Mouse (Mus musculus): ENCODE data around the gene Nos3. TPM values are rescaled to one million over a fixed set of nuclear protein-coding genes. Genes with fewer than 3 reads are reported as not detected.

The Nos3 gene
- polyA plus RNA-seq, 1 experiment from 2014 or later, result 7.2 TPM

DNA sequence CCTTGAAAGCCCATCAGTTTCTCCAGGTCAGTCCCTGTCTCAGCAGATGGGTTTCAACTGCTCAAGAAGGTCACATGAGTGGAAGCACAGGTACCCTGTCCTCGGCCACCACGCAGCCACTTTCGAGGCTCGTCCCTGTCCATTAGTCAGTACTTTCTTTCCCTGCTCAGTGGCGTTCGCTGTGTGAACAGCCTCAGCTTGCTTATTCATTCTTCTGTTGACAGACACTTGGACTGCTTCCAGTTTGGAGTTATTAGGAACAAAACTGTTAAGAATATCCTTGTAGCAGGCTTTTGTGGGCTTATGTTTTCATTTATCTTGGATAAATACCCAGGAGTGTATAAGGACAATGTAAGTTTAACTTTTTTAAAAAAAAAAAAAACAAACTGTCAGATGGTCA is 9.6 kb downstream of the Nos3 start:
- DNase-seq (ENCODE audit: low spot score) (no peak), ATAC-seq (replicated peaks; ENCODE audit: low FRiP score) (no peak)
- no peak overlapping the region for H3K27ac ChIP-seq (ENCODE audit: low read depth, low read length)
- H3K4me3 ChIP-seq (ENCODE audit: low read depth, low read length), result no peak overlapping the region
- no peaks in the 10 kb centered on the region for H3K4me1 ChIP-seq (replicated peaks; ENCODE audit: control insufficient read depth, insufficient read depth, low read length)
- WGBS, result 74% methylated on average over 6 of the region's 6 CpGs
- no peak overlapping the region for H3K4me2 ChIP-seq
- H3K36me3 ChIP-seq (ENCODE audit: control insufficient read depth, insufficient read depth, low read length), result no peaks in the 10 kb centered on the region
- H3K9ac ChIP-seq (ENCODE audit: low read depth, low read length), result no peak overlapping the region
- H3K9me3 ChIP-seq (ENCODE audit: control insufficient read depth, low read length), result no peaks in the 10 kb centered on the region
- no peaks in the 10 kb centered on the region; the same call in 1 of the 2 replicates for H3K27me3 ChIP-seq (replicated peaks; ENCODE audit: control insufficient read depth, insufficient read depth, low read length)

DNA sequence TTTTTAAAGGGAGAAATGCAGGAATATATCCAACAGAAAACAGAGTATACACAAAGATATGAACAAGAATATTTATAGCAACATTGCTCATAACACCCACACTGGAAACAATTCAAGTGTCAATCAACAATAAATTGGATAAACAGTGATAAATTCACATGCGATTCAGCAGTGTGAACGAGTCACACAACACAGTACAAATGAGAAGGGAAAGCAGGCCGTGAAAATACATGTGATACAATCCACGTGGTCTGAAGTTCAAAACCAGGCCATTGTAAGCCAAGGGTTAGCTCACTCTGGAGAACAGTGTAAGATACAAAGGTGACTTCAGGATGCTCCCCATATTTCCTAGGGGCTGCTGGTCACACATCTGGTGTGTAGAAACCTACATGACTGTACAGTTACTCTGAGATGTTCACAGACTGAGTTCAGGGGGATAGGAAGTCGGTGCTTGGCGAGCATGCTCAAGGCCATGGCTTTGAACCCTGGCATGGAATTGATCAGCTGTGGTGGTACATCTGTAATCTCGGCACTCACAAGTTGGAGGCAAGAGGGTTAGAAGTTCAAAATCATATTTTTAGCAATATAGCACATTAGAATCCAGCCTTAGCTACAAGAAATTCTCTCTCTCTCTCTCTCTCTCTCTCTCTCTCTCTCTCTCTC is 10.2 kb downstream of the Nos3 start:
- H3K36me3 ChIP-seq (ENCODE audit: control insufficient read depth, insufficient read depth, low read length), result no peaks in the 10 kb centered on the region
- no peak overlapping the region for H3K4me3 ChIP-seq (ENCODE audit: low read depth, low read length)
- no peak overlapping the region for H3K9ac ChIP-seq (ENCODE audit: low read depth, low read length)
- WGBS, result 80% methylated on average over 7 of the region's 7 CpGs
- ATAC-seq (replicated peaks; ENCODE audit: low FRiP score) (no peak), DNase-seq (ENCODE audit: low spot score) (no peak)
- H3K4me1 ChIP-seq (replicated peaks; ENCODE audit: control insufficient read depth, insufficient read depth, low read length), result no peaks in the 10 kb centered on the region
- H3K27me3 ChIP-seq (replicated peaks; ENCODE audit: control insufficient read depth, insufficient read depth, low read length), result no peaks in the 10 kb centered on the region; the same call in 1 of the 2 replicates
- no peak overlapping the region for H3K4me2 ChIP-seq
- H3K27ac ChIP-seq (ENCODE audit: low read depth, low read length), result no peak overlapping the region
- no peaks in the 10 kb centered on the region for H3K9me3 ChIP-seq (ENCODE audit: control insufficient read depth, low read length)

GRCm38 (mm10) chr5:24378700-24379099 is 14.1 kb downstream of the Nos3 start:
- H3K4me2 ChIP-seq, result no peak overlapping the region
- no peak overlapping the region for H3K9ac ChIP-seq (ENCODE audit: low read depth, low read length)
- 66% methylated on average over 2 of the region's 2 CpGs for WGBS
- no peaks in the 10 kb centered on the region for H3K9me3 ChIP-seq (ENCODE audit: control insufficient read depth, low read length)
- H3K4me3 ChIP-seq (ENCODE audit: low read depth, low read length), result no peak overlapping the region
- H3K4me1 ChIP-seq (replicated peaks; ENCODE audit: control insufficient read depth, insufficient read depth, low read length), result peaks cover 4% of the 10 kb centered on the region
- no peaks in the 10 kb centered on the region for H3K36me3 ChIP-seq (ENCODE audit: control insufficient read depth, insufficient read depth, low read length)
- peaks cover 4% of the 10 kb centered on the region; the same call in 1 of the 2 replicates for H3K27me3 ChIP-seq (replicated peaks; ENCODE audit: control insufficient read depth, insufficient read depth, low read length)
- no peak overlapping the region for H3K27ac ChIP-seq (ENCODE audit: low read depth, low read length)
- ATAC-seq (replicated peaks; ENCODE audit: low FRiP score) (no peak), DNase-seq (ENCODE audit: low spot score) (no peak)

GRCm38 (mm10) chr5:24379501-24379900 is 14.9 kb downstream of the Nos3 start:
- WGBS, result 74% methylated on average over 4 of the region's 4 CpGs
- Histone ChIP-seq H3K4me2 (no peak overlapping the region), H3K4me3 (ENCODE audit: low read depth, low read length) (no peak overlapping the region), H3K9me3 (ENCODE audit: control insufficient read depth, low read length) (no peaks in the 10 kb centered on the region), H3K9ac (ENCODE audit: low read depth, low read length) (no peak overlapping the region), H3K27me3 (replicated peaks; ENCODE audit: control insufficient read depth, insufficient read depth, low read length) (peaks cover 4% of the 10 kb centered on the region; the same call in 1 of the 2 replicates), H3K36me3 (ENCODE audit: control insufficient read depth, insufficient read depth, low read length) (no peaks in the 10 kb centered on the region), H3K4me1 (replicated peaks; ENCODE audit: control insufficient read depth, insufficient read depth, low read length) (peaks cover 11% of the 10 kb centered on the region), H3K27ac (ENCODE audit: low read depth, low read length) (no peak overlapping the region)
- DNase-seq (ENCODE audit: low spot score), result no peak
- ATAC-seq (replicated peaks; ENCODE audit: low FRiP score), result no peak

GRCm38 (mm10) chr5:24380499-24380898 is 15.9 kb downstream of the Nos3 start:
- Histone ChIP-seq H3K4me3 (ENCODE audit: low read depth, low read length) (no peak overlapping the region), H3K27me3 (replicated peaks; ENCODE audit: control insufficient read depth, insufficient read depth, low read length) (peaks cover 7% of the 10 kb centered on the region; the same call in 1 of the 2 replicates), H3K4me2 (no peak overlapping the region), H3K4me1 (replicated peaks; ENCODE audit: control insufficient read depth, insufficient read depth, low read length) (peaks cover 14% of the 10 kb centered on the region), H3K36me3 (ENCODE audit: control insufficient read depth, insufficient read depth, low read length) (no peaks in the 10 kb centered on the region), H3K27ac (ENCODE audit: low read depth, low read length) (no peak overlapping the region), H3K9ac (ENCODE audit: low read depth, low read length) (no peak overlapping the region), H3K9me3 (ENCODE audit: control insufficient read depth, low read length) (no peaks in the 10 kb centered on the region)
- WGBS, result 75% methylated on average over 4 of the region's 4 CpGs
- no peak for DNase-seq (ENCODE audit: low spot score)
- no peak for ATAC-seq (replicated peaks; ENCODE audit: low FRiP score)

- Histone ChIP-seq H3K27me3 (replicated peaks; ENCODE audit: control insufficient read depth, insufficient read depth, low read length) (peaks cover 15% of the 10 kb centered on the region), H3K9ac (ENCODE audit: low read depth, low read length) (no peak overlapping the region), H3K4me1 (replicated peaks; ENCODE audit: control insufficient read depth, insufficient read depth, low read length) (peaks cover 14% of the 10 kb centered on the region), H3K27ac (ENCODE audit: low read depth, low read length) (no peak overlapping the region), H3K4me2 (no peak overlapping the region), H3K4me3 (ENCODE audit: low read depth, low read length) (no peak overlapping the region), H3K9me3 (ENCODE audit: control insufficient read depth, low read length) (no peaks in the 10 kb centered on the region), H3K36me3 (ENCODE audit: control insufficient read depth, insufficient read depth, low read length) (no peaks in the 10 kb centered on the region)
- ATAC-seq (replicated peaks; ENCODE audit: low FRiP score) (no peak), DNase-seq (ENCODE audit: low spot score) (no peak)
- WGBS, result 69% methylated on average over 6 of the region's 6 CpGs
These were observed 16.9 kb downstream of the Nos3 start for GRCm38 (mm10) chr5:24381486-24381885.

- peaks cover 14% of the 10 kb centered on the region for H3K4me1 ChIP-seq (replicated peaks; ENCODE audit: control insufficient read depth, insufficient read depth, low read length)
- 66% methylated on average over 2 of the region's 2 CpGs for WGBS
- no peaks in the 10 kb centered on the region for H3K36me3 ChIP-seq (ENCODE audit: control insufficient read depth, insufficient read depth, low read length)
- no peak for ATAC-seq (replicated peaks; ENCODE audit: low FRiP score)
- H3K9me3 ChIP-seq (ENCODE audit: control insufficient read depth, low read length), result no peaks in the 10 kb centered on the region
- H3K4me2 ChIP-seq, result no peak overlapping the region
- H3K9ac ChIP-seq (ENCODE audit: low read depth, low read length), result no peak overlapping the region
- no peak overlapping the region for H3K4me3 ChIP-seq (ENCODE audit: low read depth, low read length)
- DNase-seq (ENCODE audit: low spot score), result no peak
- peaks cover 20% of the 10 kb centered on the region for H3K27me3 ChIP-seq (replicated peaks; ENCODE audit: control insufficient read depth, insufficient read depth, low read length)
- no peak overlapping the region for H3K27ac ChIP-seq (ENCODE audit: low read depth, low read length)
These were observed 17.4 kb downstream of the Nos3 start for GRCm38 (mm10) chr5:24381988-24382387.

DNA sequence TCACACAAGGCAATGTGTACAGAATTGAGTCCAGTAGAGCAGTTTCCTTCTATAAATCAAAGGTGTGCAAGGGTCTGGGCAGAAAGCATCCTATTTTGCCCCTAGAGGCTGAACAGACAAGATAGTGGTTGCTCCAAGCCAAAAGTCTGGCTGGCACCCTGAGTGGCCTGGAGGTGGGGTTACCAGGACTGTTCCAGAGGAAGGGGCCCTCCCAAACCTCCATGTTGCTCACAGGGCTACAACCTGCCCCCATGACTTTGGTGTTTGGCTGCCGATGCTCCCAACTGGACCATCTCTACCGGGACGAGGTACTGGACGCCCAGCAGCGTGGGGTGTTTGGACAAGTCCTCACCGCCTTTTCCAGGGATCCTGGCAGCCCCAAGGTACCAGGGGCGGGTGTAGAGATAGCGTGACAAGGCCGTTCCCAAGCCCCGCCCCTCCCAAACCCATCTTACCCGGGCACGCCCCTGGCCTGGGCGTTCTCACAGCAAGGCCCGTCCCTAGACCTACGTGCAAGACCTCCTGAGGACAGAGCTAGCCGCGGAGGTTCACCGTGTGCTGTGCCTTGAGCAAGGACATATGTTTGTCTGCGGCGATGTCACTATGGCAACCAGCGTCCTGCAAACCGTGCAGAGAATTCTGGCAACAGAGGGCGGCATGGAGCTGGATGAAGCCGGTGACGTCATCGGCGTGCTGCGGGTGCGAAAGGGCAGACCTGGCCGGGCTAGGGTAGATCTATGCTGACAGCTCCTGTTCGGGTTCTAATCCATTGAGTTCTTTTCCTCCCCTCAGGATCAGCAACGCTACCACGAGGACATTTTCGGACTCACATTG is 18.6 kb downstream of the Nos3 start:
- no peaks in the 10 kb centered on the region for H3K36me3 ChIP-seq (ENCODE audit: control insufficient read depth, insufficient read depth, low read length)
- H3K27ac ChIP-seq (ENCODE audit: low read depth, low read length), result peak overlapping the region; percentile 7; the same call in 1 of the 2 replicates
- H3K4me1 ChIP-seq (replicated peaks; ENCODE audit: control insufficient read depth, insufficient read depth, low read length), result peaks cover 25% of the 10 kb centered on the region
- H3K4me3 ChIP-seq (ENCODE audit: low read depth, low read length), result peak overlapping the region; percentile 58
- peak overlapping the region; percentile 51 for H3K9ac ChIP-seq (ENCODE audit: low read depth, low read length)
- H3K4me2 ChIP-seq, result peak overlapping the region; percentile 83
- peaks cover 33% of the 10 kb centered on the region for H3K27me3 ChIP-seq (replicated peaks; ENCODE audit: control insufficient read depth, insufficient read depth, low read length)
- DNase-seq (ENCODE audit: low spot score) (peak; percentile 90), ATAC-seq (replicated peaks; ENCODE audit: low FRiP score) (peak; percentile 90)
- 2% methylated on average over 34 of the region's 34 CpGs for WGBS
- no peaks in the 10 kb centered on the region for H3K9me3 ChIP-seq (ENCODE audit: control insufficient read depth, low read length)
